Mouse (Mus musculus) activated CD4-positive, CD25-positive, alpha-beta regulatory T cell, adult 4 months (primary cell): ENCODE measurements around the gene Tceal9. TPM values are rescaled to one million over a fixed set of nuclear protein-coding genes. Genes with fewer than 3 reads are reported as not detected.
"Not testable (repeated sequence)": the region's sequence is repeated elsewhere in the genome, so short reads cannot be mapped to it uniquely, and the experiment has no call there.

ENCODE experiments used
- ATAC-seq: one replicate; pipeline ENCODE4 v1.8.0; 2017
- polyA plus RNA-seq, 2 experiments: library from polyadenylated mRNA; unstranded; fragments of 100-300 nt; shearing (Covaris generic); gene quantifications; one replicate each; pipeline ENCODE4 v1.2.1; 2017

Gene Tceal9
- 10 to 100 TPM; 57.9 to 72.5 TPM for polyA plus RNA-seq

DNA sequence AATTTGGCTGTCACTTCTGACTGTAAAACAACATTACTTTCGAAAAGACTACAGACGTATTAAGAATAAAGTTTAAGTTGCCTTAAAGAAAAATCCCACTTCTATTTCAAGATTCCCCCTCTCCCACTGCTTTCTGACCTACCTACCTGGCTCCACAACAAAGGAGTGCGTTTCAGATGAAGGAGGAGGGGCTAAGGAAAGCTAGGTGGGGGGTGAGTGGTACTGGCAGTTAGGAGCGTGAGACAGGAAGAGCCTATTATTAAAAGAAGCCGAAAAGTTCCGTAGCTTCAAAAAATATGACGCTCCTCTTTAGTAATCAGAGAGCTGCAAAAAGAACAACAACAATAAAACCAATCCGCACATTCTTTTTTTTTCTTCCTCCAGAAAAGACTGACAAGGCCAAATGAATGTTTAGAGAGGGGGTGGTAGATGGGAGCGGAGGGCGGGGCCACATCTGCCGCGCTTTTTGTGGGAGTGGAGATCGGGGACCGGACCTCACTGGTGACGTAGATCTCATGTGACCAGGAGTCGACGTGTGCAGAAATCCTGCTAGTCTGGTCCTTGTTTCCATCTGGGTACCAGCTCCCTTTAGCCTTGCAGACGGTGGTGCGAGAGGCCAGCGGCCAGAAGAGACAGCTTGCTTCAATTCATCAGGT, at the start of gene Tceal9:
Gene Tceal9, plus strand, starts transcription at position 506 of the 656 bp plus-strand sequence.
- ATAC-seq = peak; percentile 89

DNA sequence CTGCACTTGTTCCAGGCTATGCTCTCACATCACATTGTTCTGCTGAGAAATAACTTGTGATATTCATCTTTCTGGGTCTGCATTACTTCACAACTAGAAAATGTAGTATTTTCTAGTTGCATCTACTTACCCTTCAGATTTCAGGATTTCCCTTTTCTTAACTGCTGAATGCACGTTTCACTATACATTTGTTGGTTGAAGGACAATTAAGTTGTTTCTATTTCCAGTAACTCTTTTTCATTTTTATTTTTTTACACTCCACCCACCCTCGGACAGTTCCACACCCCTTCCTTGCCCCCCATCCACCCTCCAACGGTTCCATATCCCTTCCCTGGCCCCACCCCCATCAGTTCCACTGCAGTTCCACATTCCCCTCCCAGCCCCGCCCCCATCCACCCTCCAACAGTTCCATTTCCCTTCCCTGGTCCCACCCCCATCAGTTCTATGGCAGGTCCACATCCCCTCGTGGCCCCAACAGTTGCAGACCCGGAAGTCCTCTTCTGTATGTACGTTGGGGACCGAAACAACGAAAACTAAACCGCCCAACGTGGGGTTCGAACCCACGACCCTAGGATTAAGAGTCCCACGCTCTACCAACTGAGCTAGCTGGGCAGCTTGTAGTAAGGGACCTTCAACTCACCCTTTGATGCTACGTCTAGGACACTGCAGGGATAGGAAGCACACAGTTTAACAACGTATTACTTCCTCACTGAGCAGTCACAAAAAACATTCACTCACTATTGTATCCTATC, 49.5 kb upstream of the Tceal9 start:
- ATAC-seq = no peak

DNA sequence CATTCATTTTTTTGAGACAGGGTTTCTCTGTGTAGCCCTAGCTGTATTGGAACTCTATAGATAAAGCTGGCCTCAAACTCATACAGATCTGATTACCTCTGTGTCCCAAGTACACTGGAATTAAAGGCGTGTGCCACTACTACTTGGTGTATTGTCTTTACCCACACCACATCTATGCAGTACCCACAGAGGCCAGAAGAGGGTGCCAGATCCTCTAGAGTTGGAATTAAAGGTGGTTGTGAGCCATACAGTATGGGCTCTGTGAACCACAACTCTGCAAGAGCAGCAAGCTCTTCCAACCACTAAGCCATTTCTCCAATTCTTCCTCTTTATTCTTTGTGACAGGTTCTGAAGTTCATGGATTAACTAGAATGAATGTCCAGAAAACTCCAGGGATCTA, 48.0 kb upstream of the Tceal9 start:
- ATAC-seq = no peak

DNA sequence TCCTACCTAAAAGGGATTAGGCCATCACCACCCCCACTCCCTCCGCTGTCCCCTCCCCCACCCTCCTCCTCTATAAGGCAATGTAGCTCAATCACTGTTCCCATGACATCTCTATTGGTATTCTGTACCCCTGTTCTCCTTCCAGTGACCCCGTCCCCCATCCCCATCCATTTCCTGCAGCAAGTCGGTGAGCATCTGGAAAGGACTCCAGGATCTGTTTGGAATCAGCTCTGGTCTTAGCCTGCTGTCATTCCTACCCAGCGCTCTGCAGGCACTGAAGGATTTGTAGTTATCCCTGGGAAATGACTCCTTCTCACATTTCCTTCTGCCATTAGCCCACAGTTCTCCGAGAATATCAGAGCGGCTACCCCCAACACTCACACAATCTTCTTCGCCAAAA, 41.6 kb upstream of the Tceal9 start:
- no peak for ATAC-seq

DNA sequence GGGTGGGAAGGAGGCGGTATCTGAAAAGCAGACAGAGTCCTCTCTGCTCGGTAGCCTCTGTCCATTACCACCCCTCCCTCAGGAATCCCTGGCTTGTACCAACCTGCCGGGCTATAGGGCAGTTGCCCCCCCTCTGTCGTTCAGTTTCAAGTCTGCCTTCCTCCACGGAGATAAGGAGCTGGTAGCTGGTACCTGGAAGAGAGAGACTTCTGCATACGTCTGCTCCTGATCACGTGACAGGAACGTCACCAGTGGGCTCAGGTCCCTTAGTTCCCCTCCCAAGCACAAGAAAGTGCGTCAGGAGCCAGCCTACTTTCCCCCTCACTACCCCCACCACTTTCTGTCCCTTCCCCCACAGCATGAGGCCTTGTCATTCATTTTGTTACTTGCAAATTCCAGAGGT, 41.2 kb upstream of the Tceal9 start, which contains the start of gene Tceal5:
Gene Tceal5, minus strand, starts transcription at position 213 of the 403 bp plus-strand sequence.
- no peak for ATAC-seq

DNA sequence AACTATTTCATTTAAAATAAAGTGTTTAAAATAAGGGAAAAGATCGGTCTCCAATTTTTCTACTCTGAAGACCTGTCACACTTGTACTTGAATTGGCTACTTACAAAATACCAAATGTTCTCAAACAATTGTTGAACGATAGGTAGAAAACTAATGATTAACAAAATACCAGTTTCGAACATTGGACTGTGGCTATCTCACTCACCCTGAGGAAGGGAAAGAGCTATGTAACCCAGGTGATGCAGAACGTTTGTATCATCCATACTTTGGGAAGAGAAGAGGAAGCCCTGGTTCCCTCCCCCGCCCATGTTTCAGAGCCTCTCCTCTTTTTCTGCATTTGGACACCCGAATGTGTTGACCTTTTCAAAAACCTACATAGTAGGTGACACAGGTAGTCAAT, 40.5 kb upstream of the Tceal9 start:
- no peak for ATAC-seq

DNA sequence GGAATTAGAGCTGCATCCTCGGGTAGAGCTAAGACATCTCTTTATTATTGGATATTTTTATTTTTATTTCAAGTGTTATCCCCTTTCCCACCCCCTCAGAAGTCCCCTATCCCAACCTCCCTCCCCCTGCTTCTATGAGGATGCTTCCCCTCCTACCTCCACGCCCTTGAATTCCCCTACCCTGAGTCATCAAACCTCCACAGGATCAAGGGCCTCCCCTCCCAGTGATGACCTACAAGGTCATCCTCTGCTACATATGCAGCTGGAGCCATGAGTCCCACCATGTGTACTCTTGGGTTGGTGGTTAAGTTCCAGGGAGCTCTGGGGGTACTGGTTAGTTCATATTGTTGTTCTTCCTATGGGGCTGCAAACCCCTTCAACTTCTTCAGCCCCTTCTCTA, 31.5 kb upstream of the Tceal9 start:
- no peak for ATAC-seq

DNA sequence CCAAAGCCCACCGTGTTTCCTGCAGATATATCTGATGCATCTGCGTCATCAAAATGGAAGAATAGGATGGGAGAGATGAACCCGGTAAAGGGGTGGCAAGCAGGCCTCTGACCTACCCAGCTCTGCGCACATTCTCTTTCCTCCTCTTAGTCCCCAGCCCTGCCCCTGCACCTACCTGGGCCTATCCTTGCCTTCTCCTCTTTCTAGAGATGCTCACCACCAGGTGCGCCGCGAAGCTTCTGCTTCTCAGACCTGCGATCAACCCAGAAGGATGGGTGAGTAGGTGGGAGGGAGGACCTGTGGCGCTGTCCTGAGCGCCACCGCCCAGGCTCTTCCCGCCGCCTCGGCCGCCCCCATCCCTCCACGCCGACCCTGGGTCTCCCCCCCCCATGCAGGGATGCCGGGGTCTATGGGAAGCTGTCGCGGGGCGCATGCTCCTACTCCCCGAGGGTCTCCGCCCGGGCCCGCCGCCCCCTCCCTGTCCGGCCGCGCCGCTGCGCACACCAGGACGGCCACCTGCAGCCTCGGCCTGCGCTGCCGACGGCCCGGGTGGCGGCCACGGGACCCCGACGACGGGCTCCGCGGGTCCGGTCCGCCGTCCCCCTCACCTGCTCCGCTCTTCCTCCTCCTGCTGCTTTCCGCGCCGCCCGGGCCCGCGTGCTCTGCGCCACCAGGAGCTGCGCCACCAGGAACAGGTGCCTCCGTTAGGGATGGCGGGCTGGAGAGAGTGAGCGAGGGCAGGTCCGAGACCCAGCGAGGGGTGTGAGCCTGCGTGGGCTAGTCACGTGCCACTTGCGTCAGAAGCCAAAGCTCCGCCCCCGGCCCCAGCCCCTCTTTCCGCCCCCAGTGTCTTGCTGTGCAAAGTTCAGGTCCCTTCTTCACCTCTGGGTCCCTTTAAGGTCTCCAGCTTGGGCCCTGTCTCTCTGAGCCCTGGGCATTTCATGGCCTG, 29.9 kb upstream of the Tceal9 start, which contains the start of the genes Tceal7 and Bex1:
Gene Tceal7, plus strand, starts transcription at position 51 of the 949 bp plus-strand sequence.
Gene Bex1, minus strand, starts transcription at position 785 of the 949 bp plus-strand sequence.
- ATAC-seq = not testable (repeated sequence)

DNA sequence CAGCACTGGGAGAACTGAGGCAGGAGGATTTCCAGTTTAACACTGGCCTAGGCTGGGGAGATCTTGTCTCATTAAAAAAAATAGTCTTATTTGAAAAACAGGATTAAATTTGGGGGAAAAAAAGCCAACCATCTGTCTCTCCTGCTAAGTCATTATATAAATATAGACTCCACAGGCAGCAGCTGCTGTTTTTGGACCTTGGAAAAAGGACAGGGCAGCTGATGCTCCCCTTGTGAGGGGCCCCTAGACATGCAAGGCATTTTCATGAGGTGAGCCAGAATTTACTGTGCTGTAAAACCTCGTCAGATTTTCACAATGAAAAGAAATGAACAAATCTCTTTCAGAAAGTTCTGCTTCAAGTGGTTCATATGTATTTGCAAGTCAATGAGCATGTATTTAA, 28.6 kb upstream of the Tceal9 start:
- ATAC-seq = no peak

DNA sequence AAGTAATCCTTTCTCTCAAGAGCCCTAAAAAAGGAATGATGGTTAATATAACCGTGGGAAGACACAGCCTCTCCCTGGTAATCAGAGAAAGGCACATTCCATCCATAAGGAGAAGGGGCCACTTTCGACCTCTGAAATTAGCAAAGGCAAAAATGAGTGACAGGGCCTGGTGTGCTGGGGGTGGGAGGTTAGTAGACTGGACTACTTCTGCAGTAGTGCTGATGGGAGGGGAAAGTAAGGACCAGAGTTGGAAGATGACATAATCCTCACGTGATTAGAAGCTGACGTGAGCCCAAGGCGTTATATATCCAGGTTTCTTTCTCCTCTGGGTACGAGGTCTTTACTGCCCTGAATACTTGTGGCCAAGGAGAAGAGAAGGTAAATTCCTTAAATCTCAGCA, 21.2 kb upstream of the Tceal9 start:
- ATAC-seq = no peak

DNA sequence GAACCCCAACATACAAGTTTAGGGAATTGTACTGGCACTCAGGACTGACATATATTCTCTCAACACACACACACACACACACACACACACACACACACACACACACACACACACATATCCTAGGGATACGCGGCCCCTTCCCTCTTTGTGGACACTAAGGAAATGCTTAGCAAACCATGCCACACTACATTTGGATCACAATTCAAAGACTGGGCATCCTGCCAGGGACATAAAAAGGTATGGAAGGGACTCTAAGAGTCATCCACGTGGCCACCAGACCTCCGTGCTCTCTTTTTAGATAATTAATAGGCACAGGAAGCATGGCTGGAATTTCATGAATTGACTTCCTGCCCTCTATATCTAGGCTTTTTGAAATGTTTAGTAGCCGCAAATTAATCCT, 17.1 kb upstream of the Tceal9 start:
- ATAC-seq = no peak

DNA sequence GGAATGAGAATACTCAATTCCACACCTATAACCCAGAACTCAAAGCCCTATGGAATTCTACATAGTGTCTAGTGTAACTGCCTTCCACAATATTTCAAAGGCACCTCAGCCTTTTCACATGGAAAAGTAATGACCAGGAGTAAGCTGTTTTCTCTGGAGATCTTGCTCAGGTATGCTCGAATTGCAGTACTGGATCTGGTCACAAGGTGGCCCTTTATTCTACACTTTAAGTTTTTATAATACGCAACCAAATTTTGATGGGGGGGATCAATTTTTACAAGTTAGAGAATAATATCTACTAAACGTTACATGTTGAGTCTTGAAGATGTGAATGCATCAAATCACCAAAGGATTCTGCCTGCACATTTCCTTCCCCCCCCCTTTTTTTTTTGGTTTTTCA, 6.8 kb upstream of the Tceal9 start:
- ATAC-seq = no peak

DNA sequence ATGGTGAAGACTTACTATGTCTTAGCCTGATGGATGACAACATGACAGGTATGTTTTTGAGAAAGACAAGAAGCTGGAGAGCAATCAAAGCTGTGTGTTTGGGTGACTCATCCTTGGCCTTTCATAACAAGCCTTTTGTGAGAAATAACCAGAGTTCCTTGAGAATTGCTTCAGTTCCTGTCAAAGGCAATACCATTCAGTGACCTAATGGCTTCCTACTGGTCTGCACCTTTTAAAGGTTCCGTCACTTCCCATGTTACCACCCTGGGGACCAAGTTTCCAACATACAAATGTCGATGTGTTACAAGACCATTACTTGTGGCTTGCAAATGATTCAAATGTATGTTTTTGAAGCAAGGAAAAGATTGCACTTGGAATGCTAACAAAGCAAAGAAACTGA, 1.7 kb upstream of the Tceal9 start:
- ATAC-seq = no peak

DNA sequence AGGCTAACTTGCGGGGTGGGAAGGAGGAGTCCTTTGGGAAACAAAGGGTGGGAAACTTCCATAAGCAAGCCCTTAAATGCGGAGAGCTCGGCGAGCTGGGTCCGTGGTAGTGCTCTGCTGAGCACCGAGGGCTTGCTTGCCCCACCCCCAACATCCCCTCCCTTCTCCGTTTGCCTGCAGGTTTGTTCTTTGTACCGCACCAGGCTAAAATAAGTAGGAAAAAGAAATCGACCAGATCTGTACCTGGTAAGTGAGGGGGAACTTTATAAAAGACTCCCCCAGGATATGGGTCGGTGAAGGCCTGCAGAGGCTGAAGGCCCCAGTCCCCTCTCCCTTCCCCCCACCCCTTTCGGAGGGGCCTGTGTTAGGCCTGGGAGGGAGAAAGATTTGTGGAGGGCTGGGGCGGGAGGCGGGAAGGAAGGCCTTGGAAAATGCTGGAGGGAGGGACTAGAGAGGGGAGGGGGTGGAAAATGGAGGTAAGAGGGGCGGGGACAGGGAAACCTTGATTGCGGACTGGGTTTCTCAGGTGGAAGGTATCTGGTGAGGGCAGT, 717 bp downstream of the Tceal9 start:
- ATAC-seq = no peak

DNA sequence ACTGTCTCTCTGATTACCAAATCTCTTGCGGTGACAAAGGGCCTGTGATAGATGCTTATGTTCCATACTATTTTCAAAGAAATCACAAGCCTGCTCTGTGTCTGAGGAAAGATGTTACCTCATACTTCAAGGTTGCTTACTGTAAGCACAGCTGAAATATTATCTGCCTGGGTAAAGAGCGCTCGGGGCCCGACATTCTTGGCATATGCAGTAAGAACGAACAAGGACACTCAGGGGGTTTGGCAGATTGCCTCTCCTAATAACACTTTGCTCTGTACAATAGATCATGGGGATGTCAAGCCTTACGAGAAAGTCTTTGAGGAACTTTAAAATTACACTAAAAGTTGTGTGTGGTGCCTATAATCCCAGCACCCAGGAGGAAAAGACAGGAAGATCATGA, 3.9 kb downstream of the Tceal9 start:
- ATAC-seq = no peak

DNA sequence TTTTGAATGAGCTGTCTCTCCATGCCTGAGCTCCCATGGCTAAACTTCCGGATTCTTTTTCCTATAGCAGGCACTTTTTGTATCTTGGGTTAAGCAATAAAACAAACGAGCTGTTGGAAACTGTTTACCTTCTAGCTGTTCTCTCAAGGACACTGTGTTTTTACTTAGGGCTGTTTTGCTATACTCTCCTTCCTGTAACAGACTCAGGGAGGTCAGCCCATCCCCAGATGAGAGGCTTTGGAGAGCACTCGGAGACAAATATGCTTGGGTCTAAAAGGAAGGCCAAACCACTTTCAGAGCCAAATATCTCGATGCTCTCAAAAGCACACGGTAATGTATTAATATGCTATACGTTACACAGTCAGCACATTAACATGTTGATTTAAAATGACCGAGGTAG, 4.8 kb downstream of the Tceal9 start:
- ATAC-seq = no peak

DNA sequence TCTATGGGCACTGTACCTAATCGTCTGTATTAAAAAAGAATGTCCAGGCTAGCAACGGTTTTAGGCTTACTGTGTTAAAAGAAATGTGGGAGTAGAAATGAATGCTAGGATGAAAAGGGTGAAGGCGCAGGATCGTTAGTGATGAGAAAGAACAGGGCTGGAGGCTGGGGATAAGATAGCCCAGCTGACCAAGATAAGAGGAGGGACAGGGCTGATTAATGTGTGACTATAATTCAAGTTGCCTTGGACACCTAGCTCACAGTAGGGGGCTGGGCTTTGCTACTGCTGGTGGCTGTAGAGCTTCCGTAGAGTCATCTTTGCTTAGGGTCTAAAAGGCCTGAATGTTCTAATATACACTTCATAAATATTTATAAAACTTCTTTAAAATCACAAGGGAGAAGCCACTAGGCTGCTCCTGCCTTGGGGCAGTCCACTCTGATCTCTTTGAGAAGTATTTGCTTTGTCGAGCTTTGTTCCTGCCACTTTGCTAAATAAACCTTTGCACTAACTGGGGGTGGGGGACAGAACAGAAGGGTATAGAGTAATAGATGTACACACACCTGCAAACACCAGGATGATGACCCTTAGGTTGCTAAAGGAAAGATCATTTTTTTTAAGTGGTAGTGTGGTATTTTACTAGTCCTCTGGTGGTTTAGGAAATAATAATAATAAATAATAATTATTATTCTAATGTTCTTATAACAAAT, 7.3 kb downstream of the Tceal9 start:
- ATAC-seq = no peak

DNA sequence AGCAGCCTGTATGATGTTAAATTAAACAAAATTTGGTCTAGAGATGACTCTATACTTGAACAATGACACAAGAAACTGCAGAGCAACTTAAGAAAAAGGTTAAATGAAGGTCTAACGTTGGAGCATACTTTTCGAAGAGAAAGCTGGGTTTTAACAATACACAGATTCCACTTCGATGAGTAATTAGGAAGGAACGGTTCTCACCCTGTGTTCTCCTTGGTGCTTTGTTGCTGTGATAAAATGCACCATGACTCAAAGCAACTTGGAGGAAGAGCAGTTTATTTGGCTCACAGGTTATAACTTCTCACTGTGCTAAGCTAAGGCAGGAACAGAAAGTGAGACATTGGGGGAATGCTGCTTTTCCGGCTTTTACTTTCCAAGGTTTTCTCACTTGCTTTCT, 22.8 kb downstream of the Tceal9 start:
- no peak for ATAC-seq

DNA sequence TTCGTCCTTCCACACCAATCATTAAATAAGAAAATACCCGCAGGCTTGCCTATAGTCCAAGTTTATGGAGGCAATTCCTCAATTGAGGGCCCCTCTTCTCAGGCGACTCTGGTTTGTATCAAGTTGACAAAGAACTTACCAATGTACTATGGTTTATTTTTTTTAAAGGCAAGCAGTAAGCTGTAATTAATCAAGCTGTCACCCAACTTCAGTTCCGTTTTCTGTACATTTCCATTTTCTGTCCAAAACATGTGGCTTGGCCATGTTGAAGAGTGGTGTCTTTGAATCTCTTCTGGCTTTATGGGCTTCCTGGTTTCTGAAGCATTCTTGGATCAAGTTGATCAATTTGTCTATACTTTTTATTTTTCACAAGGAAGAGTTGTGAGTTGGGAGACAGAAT, 23.3 kb downstream of the Tceal9 start:
- no peak for ATAC-seq

DNA sequence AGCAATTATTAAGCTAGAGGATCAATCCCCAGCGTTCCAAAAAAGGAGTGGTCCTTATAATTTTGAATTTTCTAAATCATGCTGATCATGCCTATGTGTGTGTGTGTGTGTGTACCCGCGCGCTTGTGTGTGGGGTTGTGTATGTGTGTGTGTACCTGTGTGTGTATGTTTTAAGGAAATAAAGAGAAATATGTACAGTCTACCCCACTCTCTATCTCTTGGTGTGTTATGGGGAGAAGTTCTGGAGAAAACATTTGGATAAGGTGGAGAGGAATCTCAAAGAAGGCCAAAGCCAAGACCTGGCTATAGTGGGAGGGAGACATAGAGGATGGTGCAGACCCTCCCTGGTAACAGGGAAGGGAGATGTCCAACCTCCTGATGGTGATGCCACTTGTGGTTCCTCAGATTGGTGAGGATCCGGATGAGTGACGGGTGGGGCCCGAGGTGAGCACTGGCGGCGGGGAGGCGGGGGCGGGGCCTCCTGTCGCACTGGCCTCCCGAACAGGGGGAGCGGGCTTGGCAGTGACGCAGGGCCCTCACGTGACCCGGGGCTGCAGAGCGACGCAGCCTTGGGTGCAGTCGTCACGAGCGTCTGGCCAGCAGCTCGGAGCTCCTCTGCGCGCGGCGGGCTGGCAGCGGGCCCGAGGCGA, 25.0 kb downstream of the Tceal9 start, which contains the start of gene Bex3:
Gene Bex3, plus strand, starts transcription at position 511 of the 650 bp plus-strand sequence.
- ATAC-seq = peak; percentile 92

DNA sequence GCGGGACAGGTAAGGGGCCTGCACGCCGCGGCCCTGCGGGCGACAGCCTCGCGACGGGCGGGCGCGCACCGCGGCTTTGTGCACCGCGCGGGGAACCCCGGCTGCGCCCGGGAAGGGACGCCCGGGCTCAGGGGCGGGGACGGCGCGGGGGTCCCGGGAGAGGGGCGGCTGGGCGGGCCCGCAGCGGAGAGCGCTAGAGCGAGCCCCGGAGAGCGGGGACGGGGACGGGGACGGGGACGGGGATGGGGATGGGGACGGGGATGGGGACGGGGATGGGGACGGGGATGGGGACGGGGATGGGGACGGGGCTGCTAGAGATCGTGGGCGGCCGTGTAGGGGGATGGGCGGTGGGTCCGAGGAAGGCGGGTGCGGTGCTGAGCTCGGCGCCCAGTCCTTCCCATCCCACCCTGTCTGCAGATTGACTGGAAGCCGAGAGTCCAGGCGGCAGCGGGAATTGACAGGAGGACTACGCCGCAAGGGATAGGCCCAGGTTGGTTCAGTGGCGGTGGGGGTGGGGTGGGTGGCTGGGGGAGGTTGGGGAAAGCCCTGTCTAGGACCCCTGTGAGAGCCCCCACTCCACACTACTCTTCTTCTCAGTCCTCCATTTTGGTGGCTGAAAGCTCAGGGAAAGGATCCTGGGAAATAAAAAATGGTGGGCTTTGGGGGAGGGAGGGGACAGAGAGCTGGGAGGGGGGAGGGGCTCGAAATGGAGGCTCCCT, 25.7 kb downstream of the Tceal9 start:
- not testable (repeated sequence) for ATAC-seq
